ENCODE assay signal across 23 mouse cellular contexts in the genomic region with DNA sequence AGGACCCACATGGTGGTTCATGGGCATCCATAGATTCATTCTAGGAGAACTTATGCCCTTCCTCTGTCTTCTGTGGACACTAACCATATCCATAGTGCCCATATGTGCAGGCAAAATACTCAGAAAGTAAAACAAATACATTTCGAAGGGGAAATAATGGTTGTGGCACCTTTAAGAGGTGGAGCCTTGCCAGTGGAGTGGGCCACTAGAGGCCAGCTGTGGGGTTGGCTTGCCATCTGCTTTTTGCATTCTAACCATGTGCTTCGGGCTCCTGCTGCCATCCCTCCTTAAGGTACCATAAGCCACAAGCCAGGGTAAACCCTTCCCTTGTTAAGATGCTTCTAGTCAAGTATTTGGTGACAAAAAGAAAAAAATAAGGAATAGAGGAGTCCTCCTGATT.
DNase-seq lines count a peak whose midpoint lies in the region; ATAC-seq and TF ChIP-seq lines count a peak whose summit lies in the region.
"Had no signal": no experiment of that assay in that cellular context is flagged by ENCODE, and none has a peak within 500 bp of the region (broad histone marks: within the 10 kb centered on the region; RNA-seq: fewer than 3 reads in every experiment).

No protein-coding gene starts in this region.

- 82% methylated on average over 2 of the region's 2 CpGs for WGBS in forebrain, embryonic 13.5 days
- 80% methylated on average over 2 of the region's 2 CpGs for WGBS in forebrain, embryonic 11.5 days

- H3K4me1 ChIP-seq in forebrain, embryonic 13.5 days, result 0 out of 2 replicates have a peak, but pooled peaks cover 3% of the 10 kb centered on the region
- H3K4me1 ChIP-seq in forebrain, embryonic 11.5 days (replicated peaks; ENCODE audit: control insufficient read depth, insufficient read depth, low read length), result no peaks in the 10 kb centered on the region

- intact Hi-C loops in left cerebral cortex, postnatal 4 days (cut with DNase I), result no loop called here
- intact Hi-C loops in left cerebral cortex, postnatal 25 days (cut with DNase I), result no loop called here

- peak; percentile 55 to 56 for DNase-seq in cerebellum, postnatal 10 days
- DNase-seq in cerebellum, postnatal 25 days, result no peak
- no peak for DNase-seq in forebrain, embryonic 11.5 days (ENCODE audit: low spot score)
- DNase-seq in left cerebral cortex, postnatal 4 days, result peak; percentile 24
- no peak for DNase-seq in left cerebral cortex, postnatal 25 days (ENCODE audit: low spot score in 2 of 2)
- DNase-seq in brain, embryonic 14.5 days (ENCODE audit: low read depth), result peak; percentile 36
- DNase-seq in layer of hippocampus, adult 9-11 months, result no peak
- DNase-seq: adrenal gland, adult 2 months; adrenal gland, adult 8-10 months; adrenal gland, postnatal 10 days; adrenal gland, postnatal 14 days; adrenal gland, postnatal 25 days; adrenal gland, postnatal 36 days; B cell, adult 2 months; cerebellum, adult 11 months; cerebellum, adult 11-12 months; cerebellum, adult 18-20 months had no signal

- H3K9ac ChIP-seq in forebrain, embryonic 13.5 days, result no peak overlapping the region
- H3K9ac ChIP-seq in forebrain, embryonic 11.5 days (ENCODE audit: low read length), result no peak overlapping the region

- H3K4me2 ChIP-seq in forebrain, embryonic 13.5 days, result no peak overlapping the region
- H3K4me2 ChIP-seq in forebrain, embryonic 11.5 days (ENCODE audit: low read depth, low read length, severe bottlenecking), result no peak overlapping the region

- no peak overlapping the region for H3K4me3 ChIP-seq in forebrain, embryonic 13.5 days
- H3K4me3 ChIP-seq in forebrain, embryonic 11.5 days (ENCODE audit: low read depth, low read length), result no peak overlapping the region

- H3K27me3 ChIP-seq in forebrain, embryonic 13.5 days, result no peaks in the 10 kb centered on the region
- H3K27me3 ChIP-seq in forebrain, embryonic 11.5 days (ENCODE audit: control insufficient read depth, insufficient read depth, low read length), result no peaks in the 10 kb centered on the region
- H3K27me3 ChIP-seq: CH12.LX, Patski had no signal

- H3K9me3 ChIP-seq in forebrain, embryonic 13.5 days (replicated peaks), result no peaks in the 10 kb centered on the region
- H3K9me3 ChIP-seq in forebrain, embryonic 11.5 days (ENCODE audit: control insufficient read depth, low read length), result no peaks in the 10 kb centered on the region

- TF ChIP-seq CTCF in brain, embryonic 14.5 days (IDR thresholded peaks at IDR 0.05; ENCODE audit: borderline replicate concordance, extremely low read depth, insufficient read depth, insufficient read length), result no peak

- no peaks in the 10 kb centered on the region; the same call in 1 of the 2 replicates for H3K36me3 ChIP-seq in forebrain, embryonic 13.5 days (ENCODE audit: poor library complexity, severe bottlenecking)
- no peaks in the 10 kb centered on the region for H3K36me3 ChIP-seq in forebrain, embryonic 11.5 days (ENCODE audit: control insufficient read depth, insufficient read depth, low read length)
- H3K36me3 ChIP-seq: G1E had no signal

- no peak for TF ChIP-seq POLR2A in brain, embryonic 14.5 days (IDR thresholded peaks at IDR 0.05; ENCODE audit: borderline replicate concordance, extremely low read depth, insufficient read depth, insufficient read length, poor library complexity, severe bottlenecking)

- 0 out of 2 replicates have a peak, but pooled peaks have one; percentile 21 for ATAC-seq in forebrain, embryonic 13.5 days
- no peak for ATAC-seq in forebrain, embryonic 11.5 days (replicated peaks; ENCODE audit: low FRiP score)
- ATAC-seq: activated CD4-positive, CD25-positive, alpha-beta regulatory T cell, adult 4 months; CD4-positive, CD25-positive, alpha-beta regulatory T cell, adult 4 months; Patski had no signal

- H3K27ac ChIP-seq in forebrain, embryonic 13.5 days, result no peak overlapping the region
- H3K27ac ChIP-seq in forebrain, embryonic 11.5 days (ENCODE audit: low read depth, low read length), result no peak overlapping the region

Comparison
In these comparisons a context has a peak if more than half of its experiments do, and no peak if none do; other contexts are left out.
1. DNase-seq: peak in cerebellum, postnatal 10 days (2 of 2), left cerebral cortex, postnatal 4 days (single experiment) and brain, embryonic 14.5 days (single experiment); none in cerebellum, postnatal 25 days (0 of 2), forebrain, embryonic 11.5 days (single experiment), left cerebral cortex, postnatal 25 days (0 of 2) and layer of hippocampus, adult 9-11 months (single experiment).